Mouse (Mus musculus) frontal cortex, postnatal 14 days (tissue): ENCODE measurements at regions not wholly inside any gene's neighbourhood (a gene's known extent, or its start where the extent isn't known, plus 50 kb on each side); places are given as distances from the start of the nearest gene placed in this dataset.

Source experiments
- DNase-seq, 2 experiments: peaks; one replicate each; pipeline ENCODE4 v3.0.0; 2022; ENCODE audit warnings: low spot score in 2 of 2

GRCm38 (mm10) chr12:86579716-86580115, 98.8 kb upstream of the Vash1 start:
- DNase-seq, result no peak

- no peak for DNase-seq
Measured at GRCm38 (mm10) chr12:86580132-86580718, 98.3 kb upstream of the Vash1 start.

GRCm38 (mm10) chr12:86582076-86582475, 96.4 kb upstream of the Vash1 start:
- DNase-seq, result no peak

DNA sequence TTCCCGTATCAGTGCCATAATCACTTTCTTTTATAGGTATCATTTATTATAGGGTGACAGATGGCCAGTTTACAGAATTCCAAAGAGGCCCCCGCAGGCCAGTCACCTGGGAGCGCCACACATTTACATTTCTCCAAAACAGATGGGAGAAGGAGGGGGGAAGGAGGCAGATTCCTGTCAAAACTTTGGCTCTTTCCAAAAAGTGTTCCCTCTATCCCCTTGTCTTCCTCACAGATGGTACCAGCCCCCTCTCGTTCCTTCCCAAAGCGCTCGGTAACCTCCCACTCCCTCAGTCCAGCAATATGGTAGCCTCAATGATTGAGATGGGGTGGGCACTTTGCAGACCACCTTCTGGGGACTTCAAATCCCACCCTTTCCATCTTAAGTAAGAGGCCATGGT, 90.5 kb upstream of the Vash1 start:
- DNase-seq, result no peak

- DNase-seq, result no peak
Measured at GRCm38 (mm10) chr12:86592509-86592908, 86.0 kb upstream of the Vash1 start.

DNA sequence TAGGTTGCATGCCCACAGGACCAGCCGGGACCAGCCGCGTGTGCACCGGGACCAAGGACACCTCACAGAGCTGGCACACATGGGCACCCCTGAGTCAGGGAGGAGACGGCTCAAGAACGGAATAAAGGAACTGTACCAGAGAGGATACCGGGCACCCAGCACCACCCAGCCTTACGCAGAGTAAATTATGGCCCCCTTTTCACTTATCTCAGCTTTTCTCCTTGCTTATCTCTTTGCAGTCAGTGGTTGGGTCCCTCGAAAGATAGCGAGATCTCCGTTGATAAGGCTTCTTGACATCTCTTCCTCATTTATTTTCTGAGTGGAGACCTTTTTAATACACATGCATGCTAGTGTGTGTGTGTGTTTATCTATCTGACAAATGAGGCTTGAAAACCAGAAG, 83.9 kb upstream of the Vash1 start:
- no peak for DNase-seq

DNA sequence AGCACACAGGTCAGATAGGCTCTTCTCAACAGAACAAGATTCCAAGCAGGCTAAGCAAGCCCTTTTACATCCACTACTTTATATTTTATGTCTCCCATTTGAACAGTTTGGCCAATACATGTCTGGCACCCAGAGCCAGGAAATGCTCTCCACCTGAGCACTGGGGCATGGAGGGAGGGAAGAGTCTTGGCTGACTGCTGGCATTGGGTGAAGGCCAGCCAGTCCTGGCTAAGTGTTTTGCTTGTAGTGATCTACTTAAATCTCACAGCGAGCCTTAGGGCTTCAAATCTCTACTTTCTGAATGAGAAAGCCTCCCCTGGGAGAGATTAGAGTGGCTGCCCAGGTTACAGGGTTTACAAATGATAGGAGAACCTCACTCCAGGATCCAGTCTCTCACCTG, 78.5 kb upstream of the Vash1 start:
- DNase-seq, result no peak

DNA sequence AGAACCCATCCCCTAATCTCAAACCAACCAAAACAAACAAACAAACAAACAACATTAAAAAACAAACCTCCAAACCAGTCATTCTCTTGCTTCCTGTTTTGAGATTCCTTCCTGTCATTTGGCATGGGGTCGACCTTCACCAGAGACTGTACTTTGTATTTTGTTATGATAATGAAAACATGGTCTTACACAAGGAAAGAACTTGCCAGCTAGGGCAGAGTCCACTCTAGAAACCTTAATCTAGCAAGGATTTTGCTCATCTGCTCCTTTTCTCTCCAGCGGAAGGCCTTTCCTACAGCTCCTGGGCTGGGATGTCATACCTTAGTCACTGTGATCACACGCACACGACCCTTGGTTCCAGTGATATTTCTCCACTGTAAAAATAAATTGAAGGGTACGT, 75.0 kb upstream of the Vash1 start:
- no peak for DNase-seq

DNA sequence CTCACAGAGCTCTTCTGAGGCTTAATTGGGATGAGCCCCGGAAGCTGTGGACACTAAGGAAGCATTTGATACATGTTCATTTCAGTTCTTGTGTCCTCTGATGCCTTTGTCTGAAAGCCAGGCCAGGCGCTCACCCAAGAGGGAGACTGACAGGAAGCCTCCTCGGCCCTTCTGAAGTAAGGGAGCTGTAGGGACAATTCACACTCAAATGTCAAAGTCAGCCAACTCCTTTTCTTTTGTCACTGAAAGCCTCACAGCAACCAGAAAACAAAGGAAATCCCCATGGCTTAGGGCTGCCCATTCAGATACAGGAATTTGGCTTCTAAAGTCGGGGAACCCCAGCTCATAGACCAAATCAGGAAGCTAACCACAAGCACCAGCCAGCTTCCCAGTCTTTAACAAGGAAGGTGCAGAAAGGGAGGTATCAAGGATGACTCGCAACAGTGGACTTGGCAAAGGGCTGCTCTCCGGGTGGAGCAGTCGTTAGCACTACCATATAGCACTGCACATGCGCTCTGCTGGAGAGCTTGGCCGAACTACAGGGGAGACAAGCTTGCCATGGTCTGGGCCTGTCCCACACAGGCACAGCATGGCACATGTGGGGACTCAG, 66.0 kb upstream of the Vash1 start:
- DNase-seq, result no peak

DNA sequence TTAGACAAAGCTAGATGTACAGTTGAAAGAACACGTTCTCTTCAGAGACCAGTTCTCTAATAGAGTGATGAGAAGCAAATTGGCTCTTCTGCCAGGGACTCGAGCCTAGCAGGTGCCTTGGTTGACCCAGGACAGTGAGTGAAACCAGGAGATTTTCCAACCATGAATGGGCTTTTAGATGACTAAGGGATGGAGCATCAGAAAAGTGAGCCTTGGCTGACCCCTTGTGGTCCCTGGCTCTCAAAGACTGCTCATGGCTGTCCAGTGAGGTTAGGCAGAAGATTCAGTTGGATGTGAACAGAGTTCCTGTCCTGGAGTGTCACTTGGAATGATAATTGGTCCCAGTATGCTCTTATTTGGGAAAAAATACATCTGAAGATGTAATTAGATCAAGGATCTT, 64.3 kb upstream of the Vash1 start:
- peak; percentile 17 to 35 for DNase-seq

- no peak for DNase-seq
Measured at GRCm38 (mm10) chr12:86616327-86616726, 62.2 kb upstream of the Vash1 start.

DNA sequence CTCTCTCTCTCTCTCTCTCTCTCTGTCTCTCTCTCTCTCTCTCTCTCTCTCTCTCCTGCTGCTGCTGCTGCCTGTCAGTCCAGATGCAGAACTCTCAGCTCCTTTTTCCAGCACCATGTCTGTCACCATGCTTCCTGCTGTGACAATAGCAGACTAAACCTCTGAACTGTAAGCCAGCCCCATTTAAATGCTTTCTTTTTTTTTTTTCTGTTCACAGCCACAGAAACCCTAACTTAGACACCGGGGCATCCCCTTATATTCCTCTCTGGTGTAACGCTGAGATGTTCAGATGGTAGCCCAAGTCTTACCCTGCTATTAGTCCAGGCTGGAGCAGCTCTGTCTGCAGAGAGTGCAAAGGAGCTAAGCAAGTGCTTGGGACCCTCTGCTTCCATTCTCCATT, 54.3 kb upstream of the Vash1 start:
- DNase-seq, result no peak

DNA sequence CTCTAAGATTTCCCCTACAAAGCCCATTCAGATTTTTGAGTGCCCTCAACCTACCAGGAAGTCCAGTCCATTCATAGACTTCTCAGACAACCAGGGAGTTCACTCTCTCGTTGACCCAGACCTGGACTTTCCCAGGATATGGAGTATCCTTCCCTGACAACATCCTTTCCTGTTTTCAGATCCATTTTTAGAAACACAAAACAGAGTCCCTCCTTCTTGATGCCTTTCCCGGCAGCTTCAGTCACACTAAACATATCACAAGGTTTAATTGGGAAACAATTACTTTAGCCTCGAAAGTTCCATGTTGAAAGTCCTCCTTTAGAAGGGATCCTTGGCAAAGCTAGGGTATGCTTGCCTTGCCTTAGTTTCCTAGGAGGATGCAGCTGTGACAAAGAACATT, 51.8 kb upstream of the Vash1 start:
- DNase-seq, result no peak

GRCm38 (mm10) chr12:86628050-86628782, 50.3 kb upstream of the Vash1 start:
- DNase-seq, result no peak
